ENCODE assay signal across 35 mouse cellular contexts in the genomic region with DNA sequence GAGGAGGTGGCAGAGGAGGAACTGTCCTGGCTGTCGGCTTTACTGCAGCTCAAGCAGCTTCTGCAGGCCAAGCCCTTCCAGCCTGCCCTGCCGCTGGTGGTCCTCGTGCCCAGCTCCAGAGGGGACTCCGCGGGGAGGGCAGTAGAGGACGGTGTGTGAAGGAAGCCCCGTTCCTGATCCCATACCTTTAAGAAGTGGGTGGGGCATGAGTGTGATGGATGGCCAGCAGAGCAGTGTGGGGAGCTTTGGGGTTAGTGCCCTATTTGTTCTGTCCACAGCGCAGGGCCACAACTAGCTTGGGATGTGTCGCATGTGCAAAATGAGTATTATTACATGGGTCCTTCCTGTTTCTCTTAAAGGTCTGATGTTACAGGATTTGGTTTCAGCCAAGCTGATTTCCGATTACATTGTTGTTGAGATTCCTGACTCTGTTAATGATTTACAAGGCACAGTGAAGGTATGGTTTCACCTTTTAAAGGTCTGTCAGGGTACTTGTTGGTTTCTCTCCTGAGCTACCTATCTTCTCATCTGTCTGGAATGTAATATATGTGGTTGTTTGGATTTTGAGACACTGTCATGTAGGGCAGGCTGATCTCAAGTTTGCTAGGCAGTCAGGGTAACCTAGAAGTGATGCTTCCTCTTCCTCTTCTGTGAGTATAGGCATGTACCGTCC. TPM values are rescaled to one million over a fixed set of nuclear protein-coding genes. Genes with fewer than 3 reads are reported as not detected.
DNase-seq lines count a peak whose midpoint lies in the region; ATAC-seq and TF ChIP-seq lines count a peak whose summit lies in the region.
"Had no signal": no experiment of that assay in that cellular context is flagged by ENCODE, and none has a peak within 500 bp of the region (broad histone marks: within the 10 kb centered on the region; RNA-seq: fewer than 3 reads in every experiment).

No protein-coding gene starts in this region.

- 0 out of 2 replicates have a peak, but pooled peaks have one; percentile 20 for ATAC-seq in liver, embryonic 13.5 days (ENCODE audit: low read depth)
- ATAC-seq in intestine, postnatal 0 days, result peak; percentile 33; the same call in 1 of the 2 replicates
- peak; percentile 23; the same call in 1 of the 2 replicates for ATAC-seq in megakaryocyte-erythroid progenitor cell, adult 5-6 weeks (replicated peaks; ENCODE audit: low FRiP score, low TSS enrichment, poor library complexity, severe bottlenecking)
- peak; percentile 66 for ATAC-seq in stomach, postnatal 0 days (ENCODE audit: low FRiP score, low TSS enrichment)
- no peak for ATAC-seq in frontal cortex, adult (ENCODE audit: low TSS enrichment)
- ATAC-seq: forebrain, embryonic 14.5 days had no signal

- no peak overlapping the region for H3K4me3 ChIP-seq in liver, embryonic 13.5 days (replicated peaks)
- H3K4me3 ChIP-seq in intestine, postnatal 0 days (ENCODE audit: low read depth, low read length), result no peak overlapping the region
- no peak overlapping the region for H3K4me3 ChIP-seq in stomach, postnatal 0 days (ENCODE audit: low read depth, low read length)
- H3K4me3 ChIP-seq: lung, embryonic 15.5 days had no signal

- no peak overlapping the region for H3K4me2 ChIP-seq in liver, embryonic 13.5 days
- no peak overlapping the region; the same call in 1 of the 2 replicates for H3K4me2 ChIP-seq in intestine, postnatal 0 days (replicated peaks; ENCODE audit: low read depth)
- no peak overlapping the region for H3K4me2 ChIP-seq in stomach, postnatal 0 days (replicated peaks; ENCODE audit: low read depth)
- H3K4me2 ChIP-seq: heart, embryonic 11.5 days; hindbrain, embryonic 14.5 days; lung, embryonic 15.5 days had no signal

- DNase-seq in liver, embryonic 13.5 days, result no peak
- DNase-seq in liver, result no peak
- peak; percentile 19 for DNase-seq in stomach, postnatal 0 days (ENCODE audit: low spot score)
- DNase-seq in left cerebral cortex, postnatal 10 days (ENCODE audit: extremely low spot score in 1 of 2, low spot score in 2 of 2), result no peak
- no peak for DNase-seq in Muller cell, postnatal 12 days (ENCODE audit: inconsistent ontology term)
- DNase-seq: adrenal gland, postnatal 10 days; B cell, adult 2 months; cerebellum, adult 8-10 months; cerebellum, postnatal 25 days; gastrocnemius, postnatal 25 days; heart, postnatal 36 days; layer of hippocampus, adult 9-11 months; midbrain, embryonic 14.5 days; retina, postnatal 1 day; right cerebral cortex, postnatal 14 days; thymus, adult 2 months had no signal

- peaks cover 3% of the 10 kb centered on the region for H3K4me1 ChIP-seq in liver, embryonic 13.5 days (replicated peaks)
- H3K4me1 ChIP-seq in intestine, postnatal 0 days (replicated peaks; ENCODE audit: control insufficient read depth, insufficient read depth, low read length), result no peaks in the 10 kb centered on the region
- no peaks in the 10 kb centered on the region for H3K4me1 ChIP-seq in stomach, postnatal 0 days (replicated peaks; ENCODE audit: control insufficient read depth, insufficient read depth)
- H3K4me1 ChIP-seq: lung, embryonic 15.5 days had no signal

- no peaks in the 10 kb centered on the region for H3K27me3 ChIP-seq in liver, embryonic 13.5 days
- H3K27me3 ChIP-seq in intestine, postnatal 0 days (replicated peaks; ENCODE audit: control insufficient read depth, insufficient read depth, low read length), result no peaks in the 10 kb centered on the region
- no peaks in the 10 kb centered on the region for H3K27me3 ChIP-seq in stomach, postnatal 0 days (ENCODE audit: control insufficient read depth, insufficient read depth, low read length)
- H3K27me3 ChIP-seq: lung, embryonic 15.5 days had no signal

- TF ChIP-seq EP300 in stomach, postnatal 0 days (optimal IDR thresholded peaks at IDR 0.05), result no peak

- intact Hi-C loops in left cerebral cortex, postnatal 10 days (cut with DNase I), result no loop called here

- H3K9me3 ChIP-seq in liver, embryonic 13.5 days (replicated peaks), result no peaks in the 10 kb centered on the region
- H3K9me3 ChIP-seq in intestine, postnatal 0 days (ENCODE audit: control insufficient read depth), result no peaks in the 10 kb centered on the region
- no peaks in the 10 kb centered on the region for H3K9me3 ChIP-seq in stomach, postnatal 0 days (ENCODE audit: control insufficient read depth, low read length)
- H3K9me3 ChIP-seq: lung, embryonic 15.5 days had no signal

- H3K9ac ChIP-seq in liver, embryonic 13.5 days, result no peak overlapping the region
- H3K9ac ChIP-seq in intestine, postnatal 0 days (ENCODE audit: low read depth, low read length), result no peak overlapping the region
- no peak overlapping the region for H3K9ac ChIP-seq in stomach, postnatal 0 days (ENCODE audit: low read length)
- H3K9ac ChIP-seq: hindbrain, embryonic 14.5 days; lung, embryonic 15.5 days had no signal

- WGBS in liver, embryonic 13.5 days (ENCODE audit: insufficient replicate concordance), result 74% methylated on average over 11 of the region's 11 CpGs
- WGBS in intestine, postnatal 0 days, result 44% methylated on average over 11 of the region's 11 CpGs
- 62% methylated on average over 11 of the region's 11 CpGs for WGBS in stomach, postnatal 0 days

- TF ChIP-seq CTCF in intestine, postnatal 0 days (IDR thresholded peaks at IDR 0.05; ENCODE audit: low read depth), result no peak
- TF ChIP-seq CTCF in stomach, postnatal 0 days (IDR thresholded peaks at IDR 0.05; ENCODE audit: low read depth), result no peak

- no peak overlapping the region for H3K27ac ChIP-seq in liver, embryonic 13.5 days
- no peak overlapping the region for H3K27ac ChIP-seq in intestine, postnatal 0 days (ENCODE audit: low read depth, low read length)
- H3K27ac ChIP-seq in stomach, postnatal 0 days (replicated peaks), result no peak overlapping the region
- H3K27ac ChIP-seq: hindbrain, embryonic 14.5 days; lung, embryonic 15.5 days had no signal

- peaks cover 89% of the 10 kb centered on the region for H3K36me3 ChIP-seq in liver, embryonic 13.5 days
- H3K36me3 ChIP-seq in intestine, postnatal 0 days (ENCODE audit: control insufficient read depth, insufficient read depth), result peaks cover 77% of the 10 kb centered on the region
- H3K36me3 ChIP-seq in stomach, postnatal 0 days (ENCODE audit: control insufficient read depth, insufficient read depth, low read length), result peaks cover 31% of the 10 kb centered on the region

RNA-seq across cellular contexts. Expression of a gene that starts 27.0 kb away (rescaled TPM):
- 40.5 and 49.3 TPM in 2 replicates for polyA plus RNA-seq in liver, embryonic 13.5 days (2015; fragmentation: Nextera tagmentation; extraction: Ambion mirVana)
- 13.7 and 15.3 TPM in 2 replicates for polyA plus RNA-seq in intestine, postnatal 0 days (2015; fragmentation: Nextera tagmentation; extraction: Ambion mirVana)
- total RNA-seq in megakaryocyte-erythroid progenitor cell, adult 5-6 weeks (2014; fragmentation: Nextera tagmentation), result 7.5 and 11.4 TPM in 2 replicates
- 9.9 and 15.6 TPM in 2 replicates for total RNA-seq in megakaryocyte-erythroid progenitor cell, adult 5-6 weeks (2017)
- polyA plus RNA-seq in stomach, postnatal 0 days (2015; fragmentation: Nextera tagmentation; extraction: Ambion mirVana), result 27.1 and 31.8 TPM in 2 replicates
- 10 to 100 TPM; 70.9 to 71.3 TPM for total RNA-seq in left cerebral cortex, postnatal 10 days (2021)

RNA-seq across cellular contexts. Expression of a gene that starts 35.5 kb away (rescaled TPM):
- 3.3 and 4.2 TPM in 2 replicates for polyA plus RNA-seq in liver, embryonic 13.5 days (2015; fragmentation: Nextera tagmentation; extraction: Ambion mirVana)
- 2.7 and 2.9 TPM in 2 replicates for polyA plus RNA-seq in intestine, postnatal 0 days (2015; fragmentation: Nextera tagmentation; extraction: Ambion mirVana)
- total RNA-seq in megakaryocyte-erythroid progenitor cell, adult 5-6 weeks (2014; fragmentation: Nextera tagmentation), result 5.4 and 5.5 TPM in 2 replicates
- total RNA-seq in megakaryocyte-erythroid progenitor cell, adult 5-6 weeks (2017), result 7.5 and 8.1 TPM in 2 replicates
- polyA plus RNA-seq in stomach, postnatal 0 days (2015; fragmentation: Nextera tagmentation; extraction: Ambion mirVana), result 3.4 and 3.7 TPM in 2 replicates
- total RNA-seq in left cerebral cortex, postnatal 10 days (2021), result 1 to 10 TPM; 3.3 to 3.9 TPM

RNA-seq across cellular contexts. Expression of a gene that starts 35.7 kb away (rescaled TPM):
- polyA plus RNA-seq in liver, embryonic 13.5 days (2015; fragmentation: Nextera tagmentation; extraction: Ambion mirVana), result 25.2 and 26.5 TPM in 2 replicates
- 22.5 and 34.4 TPM in 2 replicates for polyA plus RNA-seq in intestine, postnatal 0 days (2015; fragmentation: Nextera tagmentation; extraction: Ambion mirVana)
- 60.1 and 94.2 TPM in 2 replicates for total RNA-seq in megakaryocyte-erythroid progenitor cell, adult 5-6 weeks (2014; fragmentation: Nextera tagmentation)
- 63.5 and 87.7 TPM in 2 replicates for total RNA-seq in megakaryocyte-erythroid progenitor cell, adult 5-6 weeks (2017)
- polyA plus RNA-seq in stomach, postnatal 0 days (2015; fragmentation: Nextera tagmentation; extraction: Ambion mirVana), result 22.7 and 24.4 TPM in 2 replicates
- total RNA-seq in left cerebral cortex, postnatal 10 days (2021), result 10 to 100 TPM; 45.5 TPM

RNA-seq across cellular contexts. Expression of a gene that starts 55.5 kb away (rescaled TPM):
- not detected in 2 replicates for polyA plus RNA-seq in liver, embryonic 13.5 days (2015; fragmentation: Nextera tagmentation; extraction: Ambion mirVana)
- not detected in 2 replicates for polyA plus RNA-seq in intestine, postnatal 0 days (2015; fragmentation: Nextera tagmentation; extraction: Ambion mirVana)
- not detected in 2 replicates for total RNA-seq in megakaryocyte-erythroid progenitor cell, adult 5-6 weeks (2014; fragmentation: Nextera tagmentation)
- not detected in 2 replicates for total RNA-seq in megakaryocyte-erythroid progenitor cell, adult 5-6 weeks (2017)
- 0.07 and 0.10 TPM in 2 replicates for polyA plus RNA-seq in stomach, postnatal 0 days (2015; fragmentation: Nextera tagmentation; extraction: Ambion mirVana)
- total RNA-seq in left cerebral cortex, postnatal 10 days (2021), result not detected
- total RNA-seq: adrenal gland, postnatal 10 days; left cerebral cortex, postnatal 14 days; liver, adult 2 months; megakaryocyte, adult 5-6 weeks; monocyte, adult 5-6 weeks had no signal
- polyA plus RNA-seq: embryonic facial prominence, embryonic 11.5 days; forebrain, embryonic 14.5 days; frontal cortex, adult 2 months; heart, embryonic 11.5 days; hindbrain, embryonic 14.5 days; kidney, embryonic 14.5 days; large intestine, adult 2 months; limb, embryonic 11.5 days; liver, adult 2 months; midbrain, embryonic 14.5 days; neural tube, embryonic 14.5 days; small intestine, adult 2 months had no signal

RNA-seq across cellular contexts. Expression of a gene that starts 57.7 kb away (rescaled TPM):
- not detected in 2 replicates for polyA plus RNA-seq in liver, embryonic 13.5 days (2015; fragmentation: Nextera tagmentation; extraction: Ambion mirVana)
- polyA plus RNA-seq in intestine, postnatal 0 days (2015; fragmentation: Nextera tagmentation; extraction: Ambion mirVana), result not detected in 2 replicates
- not detected in 2 replicates for total RNA-seq in megakaryocyte-erythroid progenitor cell, adult 5-6 weeks (2014; fragmentation: Nextera tagmentation)
- total RNA-seq in megakaryocyte-erythroid progenitor cell, adult 5-6 weeks (2017), result not detected in 2 replicates
- not detected in 2 replicates for polyA plus RNA-seq in stomach, postnatal 0 days (2015; fragmentation: Nextera tagmentation; extraction: Ambion mirVana)
- total RNA-seq in left cerebral cortex, postnatal 10 days (2021), result not detected
- total RNA-seq: adrenal gland, postnatal 10 days; gastrocnemius, adult 18-20 months; gastrocnemius, postnatal 25 days; heart, postnatal 36 days; left cerebral cortex, postnatal 14 days; liver, adult 2 months; megakaryocyte, adult 5-6 weeks; monocyte, adult 5-6 weeks had no signal
- polyA plus RNA-seq: embryonic facial prominence, embryonic 11.5 days; forebrain, embryonic 14.5 days; heart, embryonic 11.5 days; hindbrain, embryonic 14.5 days; kidney, embryonic 14.5 days; limb, embryonic 11.5 days; lung, embryonic 15.5 days; midbrain, embryonic 14.5 days had no signal
